Mouse (Mus musculus): ENCODE results near the gene Zglp1. TPM values are rescaled to one million over a fixed set of nuclear protein-coding genes. Genes with fewer than 3 reads are reported as not detected.
A peak's percentile ranks its signal among the peaks of the same experiment; 100 is the strongest.

The Zglp1 gene
- polyA plus RNA-seq, 1 experiment from 2014 or later: not detected

- no peak for ATAC-seq (ENCODE audit: insufficient number of reproducible peaks, low FRiP score, low TSS enrichment, low read depth)
- Histone ChIP-seq H3K27ac (no peak overlapping the region), H3K4me1 (no peaks in the 10 kb centered on the region), H3K9ac (no peak overlapping the region), H3K4me2 (no peak overlapping the region), H3K27me3 (peaks cover 14% of the 10 kb centered on the region; the same call in 1 of the 2 replicates), H3K9me3 (no peaks in the 10 kb centered on the region), H3K4me3 (no peak overlapping the region), H3K36me3 (peaks cover 13% of the 10 kb centered on the region; the same call in 1 of the 2 replicates)
- WGBS: 75% methylated on average over 1 of the region's 1 CpGs
These were observed 44.2 kb downstream of the Zglp1 start for GRCm38 (mm10) chr9:21022726-21023125.

GRCm38 (mm10) chr9:21022288-21022687 is 44.6 kb downstream of the Zglp1 start:
- H3K9me3 ChIP-seq: no peaks in the 10 kb centered on the region
- 48% methylated on average over 6 of the region's 6 CpGs for WGBS
- no peak overlapping the region for H3K27ac ChIP-seq
- no peak overlapping the region for H3K4me3 ChIP-seq
- no peak overlapping the region for H3K4me2 ChIP-seq
- no peak overlapping the region for H3K9ac ChIP-seq
- H3K4me1 ChIP-seq: peaks cover 3% of the 10 kb centered on the region; the same call in 1 of the 2 replicates
- no peak for ATAC-seq (ENCODE audit: insufficient number of reproducible peaks, low FRiP score, low TSS enrichment, low read depth)
- peaks cover 16% of the 10 kb centered on the region for H3K27me3 ChIP-seq
- peaks cover 10% of the 10 kb centered on the region; the same call in 1 of the 2 replicates for H3K36me3 ChIP-seq

DNA sequence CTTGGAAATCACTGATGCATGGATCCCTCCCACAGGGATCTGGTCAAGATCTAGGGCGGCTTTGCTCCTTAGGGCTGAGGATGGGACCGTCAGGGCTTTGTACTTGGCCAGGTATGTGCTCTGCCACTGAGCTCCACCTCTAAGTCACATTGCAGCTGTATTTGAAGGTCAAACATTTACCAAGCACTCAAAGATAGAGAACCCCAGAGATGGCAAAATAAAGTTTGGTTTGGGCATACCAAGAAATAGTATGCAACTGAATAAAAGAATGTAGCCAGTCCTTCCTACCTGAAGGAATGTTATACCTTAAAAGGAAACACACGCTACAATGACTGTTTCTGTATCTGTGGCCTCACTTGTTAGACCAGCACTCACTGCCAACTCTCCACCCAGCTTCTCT is 45.5 kb downstream of the Zglp1 start:
- 86% methylated on average over 3 of the region's 3 CpGs for WGBS
- Histone ChIP-seq H3K4me3 (no peak overlapping the region), H3K9me3 (no peaks in the 10 kb centered on the region), H3K9ac (no peak overlapping the region), H3K36me3 (0 out of 2 replicates have a peak, but pooled peaks cover 3% of the 10 kb centered on the region), H3K27me3 (peaks cover 24% of the 10 kb centered on the region), H3K4me1 (peaks cover 6% of the 10 kb centered on the region; the same call in 1 of the 2 replicates), H3K27ac (no peak overlapping the region), H3K4me2 (no peak overlapping the region)
- ATAC-seq (ENCODE audit: insufficient number of reproducible peaks, low FRiP score, low TSS enrichment, low read depth): no peak

DNA sequence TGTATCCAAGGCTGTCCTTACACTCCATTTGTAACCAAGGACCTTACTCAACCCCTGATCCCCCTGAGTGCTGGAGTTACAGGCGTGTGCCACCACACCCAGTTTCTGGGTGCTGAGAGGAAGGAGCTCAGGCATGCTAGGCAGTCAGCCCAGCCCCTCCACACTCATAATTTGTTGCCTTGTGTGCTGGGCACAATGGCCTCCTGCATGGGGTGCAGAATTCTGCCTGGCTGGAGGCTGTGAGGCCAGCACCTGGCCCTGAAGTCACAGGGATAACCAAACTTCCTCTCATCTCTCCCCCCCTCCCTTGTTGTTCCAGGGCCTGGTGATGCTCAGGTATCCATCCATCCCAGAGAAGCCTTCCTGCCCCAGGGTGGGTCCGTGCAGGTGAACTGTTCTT is 48.3 kb downstream of the Zglp1 start:
- Histone ChIP-seq H3K27ac (no peak overlapping the region), H3K9ac (no peak overlapping the region), H3K36me3 (0 out of 2 replicates have a peak, but pooled peaks cover 3% of the 10 kb centered on the region), H3K4me2 (no peak overlapping the region), H3K4me1 (peaks cover 21% of the 10 kb centered on the region), H3K9me3 (no peaks in the 10 kb centered on the region), H3K4me3 (no peak overlapping the region), H3K27me3 (peaks cover 42% of the 10 kb centered on the region)
- no peak; the same call in 1 of the 2 replicates for ATAC-seq (ENCODE audit: insufficient number of reproducible peaks, low FRiP score, low TSS enrichment, low read depth)
- 69% methylated on average over 2 of the region's 2 CpGs for WGBS

GRCm38 (mm10) chr9:21017177-21017575 is 49.7 kb downstream of the Zglp1 start:
- no peak overlapping the region for H3K9ac ChIP-seq
- no peaks in the 10 kb centered on the region for H3K9me3 ChIP-seq
- H3K4me3 ChIP-seq: peak overlapping the region; percentile 49
- peak overlapping the region; percentile 73 for H3K4me2 ChIP-seq
- 26% methylated on average over 4 of the region's 4 CpGs for WGBS
- no peak for ATAC-seq (ENCODE audit: insufficient number of reproducible peaks, low FRiP score, low TSS enrichment, low read depth)
- peaks cover 42% of the 10 kb centered on the region for H3K27me3 ChIP-seq
- peaks cover 22% of the 10 kb centered on the region for H3K4me1 ChIP-seq
- H3K36me3 ChIP-seq: 0 out of 2 replicates have a peak, but pooled peaks cover 3% of the 10 kb centered on the region
- no peak overlapping the region for H3K27ac ChIP-seq

GRCm38 (mm10) chr9:21016331-21017176 is 50.3 kb downstream of the Zglp1 start:
- H3K4me1 ChIP-seq: peaks cover 27% of the 10 kb centered on the region
- H3K4me3 ChIP-seq: peak overlapping the region; percentile 49
- no peak for ATAC-seq (ENCODE audit: insufficient number of reproducible peaks, low FRiP score, low TSS enrichment, low read depth)
- 4% methylated on average over 17 of the region's 17 CpGs for WGBS
- peak overlapping the region; percentile 73 for H3K4me2 ChIP-seq
- peaks cover 42% of the 10 kb centered on the region for H3K27me3 ChIP-seq
- no peak overlapping the region for H3K9ac ChIP-seq
- H3K27ac ChIP-seq: no peak overlapping the region
- H3K36me3 ChIP-seq: 0 out of 2 replicates have a peak, but pooled peaks cover 3% of the 10 kb centered on the region
- no peaks in the 10 kb centered on the region for H3K9me3 ChIP-seq

DNA sequence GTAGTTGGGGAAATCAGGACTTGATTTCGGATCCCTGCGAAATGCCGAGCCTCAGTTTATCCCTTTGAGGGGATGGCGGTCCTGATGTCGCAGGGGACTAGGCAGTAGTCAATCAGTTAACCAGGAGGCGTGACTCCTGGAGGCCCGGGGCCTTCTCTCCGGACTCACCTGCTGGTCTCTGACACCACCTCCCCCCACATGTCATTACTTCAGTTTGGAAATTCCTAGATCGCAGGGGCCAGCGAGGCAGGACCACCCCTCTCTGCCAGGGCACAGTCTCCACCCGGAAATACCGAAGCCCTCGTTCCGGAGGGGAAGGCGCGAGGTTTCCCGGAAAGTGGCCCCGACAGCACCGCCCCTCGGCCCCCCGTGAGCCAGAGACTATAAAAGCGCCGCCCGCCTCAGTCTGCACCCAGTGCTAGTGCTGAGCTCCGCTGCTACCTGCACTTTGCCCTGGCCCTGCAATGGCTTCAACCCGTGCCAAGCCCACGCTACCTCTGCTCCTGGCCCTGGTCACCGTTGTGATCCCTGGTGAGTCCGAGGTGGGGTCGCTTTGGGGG is 51.2 kb downstream of the Zglp1 start, which contains the start of gene Icam1:
Icam1 (plus strand) TSS at position 415 of the 560 bp plus-strand sequence.
- peak within 1 kb of the TSS; percentile 31 for H3K9ac ChIP-seq
- peak; percentile 33; the same call in 1 of the 2 replicates for ATAC-seq (ENCODE audit: insufficient number of reproducible peaks, low FRiP score, low TSS enrichment, low read depth)
- 0 out of 2 replicates have a peak, but pooled peaks cover 3% of the 10 kb centered on the region for H3K36me3 ChIP-seq
- H3K4me2 ChIP-seq: peak within 1 kb of the TSS; percentile 73
- H3K27ac ChIP-seq: peak within 1 kb of the TSS; percentile 47; the same call in 1 of the 2 replicates
- 2% methylated on average over 30 of the region's 30 CpGs for WGBS
- peaks cover 42% of the 10 kb centered on the region for H3K27me3 ChIP-seq
- H3K4me1 ChIP-seq: peaks cover 27% of the 10 kb centered on the region
- peak within 1 kb of the TSS; percentile 49 for H3K4me3 ChIP-seq
- H3K9me3 ChIP-seq: no peaks in the 10 kb centered on the region

- Histone ChIP-seq H3K27me3 (peaks cover 42% of the 10 kb centered on the region), H3K4me3 (peak overlapping the region; percentile 49)
- 0 out of 2 replicates have a peak, but pooled peaks have one; percentile 42 for ATAC-seq (ENCODE audit: insufficient number of reproducible peaks, low FRiP score, low TSS enrichment, low read depth)
These were observed 52.0 kb downstream of the Zglp1 start for GRCm38 (mm10) chr9:21014691-21015570.

More at GRCm38 (mm10) chr9:21014691-21015570, 52.0 kb downstream of the Zglp1 start:
- H3K4me1 ChIP-seq: peaks cover 27% of the 10 kb centered on the region
- H3K36me3 ChIP-seq: no peaks in the 10 kb centered on the region
- H3K27ac ChIP-seq: peak overlapping the region; percentile 47; the same call in 1 of the 2 replicates
- peak overlapping the region; percentile 73 for H3K4me2 ChIP-seq
- WGBS: 3% methylated on average over 28 of the region's 29 CpGs
- H3K9me3 ChIP-seq: no peaks in the 10 kb centered on the region
- peak overlapping the region; percentile 31 for H3K9ac ChIP-seq

MicroRNA genes within 50 kb of the gene (microRNA counts, 519-probe panel; counts per million panel counts)
- 2,767 counts per million, percentile 61 among the panel's probes with 10 or more counts for microRNA mmu-miR-1900

Small RNA genes within 50 kb of the gene (microRNA-seq; reads per million reads assigned to microRNA genes)
- gene Mir1900: not detected
- gene Mir7082: not detected

Other genes starting within 250 kb of the Zglp1 start
- gene Rdh8, start 248.6 kb downstream of the Zglp1 start, polyA plus RNA-seq (2015; fragmentation: Nextera tagmentation; extraction: Ambion mirVana): not detected in 2 replicates
- gene A230050P20Rik, start 198.5 kb downstream of the Zglp1 start, polyA plus RNA-seq (2015; fragmentation: Nextera tagmentation; extraction: Ambion mirVana): 9.5 and 11.8 TPM in 2 replicates
- 4.6 and 5.0 TPM in 2 replicates for gene Angptl6, start 187.4 kb downstream of the Zglp1 start, polyA plus RNA-seq (2015; fragmentation: Nextera tagmentation; extraction: Ambion mirVana)
- gene Ppan, start 178.9 kb downstream of the Zglp1 start, polyA plus RNA-seq (2015; fragmentation: Nextera tagmentation; extraction: Ambion mirVana): 86.9 and 88.6 TPM in 2 replicates
- gene Eif3g, start 168.5 kb downstream of the Zglp1 start, polyA plus RNA-seq (2015; fragmentation: Nextera tagmentation; extraction: Ambion mirVana): 303 and 319 TPM in 2 replicates
- 79.7 and 82.3 TPM in 2 replicates for gene Dnmt1, start 107.2 kb downstream of the Zglp1 start, polyA plus RNA-seq (2015; fragmentation: Nextera tagmentation; extraction: Ambion mirVana)
- gene S1pr2, start 90.3 kb downstream of the Zglp1 start, polyA plus RNA-seq (2015; fragmentation: Nextera tagmentation; extraction: Ambion mirVana): 62.0 and 65.1 TPM in 2 replicates
- 112 and 116 TPM in 2 replicates for gene Mrpl4, start 64.4 kb downstream of the Zglp1 start, polyA plus RNA-seq (2015; fragmentation: Nextera tagmentation; extraction: Ambion mirVana)
- gene Icam1, start 51.1 kb downstream of the Zglp1 start, polyA plus RNA-seq (2015; fragmentation: Nextera tagmentation; extraction: Ambion mirVana): 23.4 and 24.4 TPM in 2 replicates
- gene Icam4, start 37.7 kb downstream of the Zglp1 start, polyA plus RNA-seq (2015; fragmentation: Nextera tagmentation; extraction: Ambion mirVana): 0.96 and 3.0 TPM in 2 replicates
- gene Icam5, start 35.0 kb downstream of the Zglp1 start, polyA plus RNA-seq (2015; fragmentation: Nextera tagmentation; extraction: Ambion mirVana): 0.05 and 0.21 TPM in 2 replicates
- 0.60 and 0.93 TPM in 2 replicates for gene Gm49373, start 6.0 kb upstream of the Zglp1 start, polyA plus RNA-seq (2015; fragmentation: Nextera tagmentation; extraction: Ambion mirVana)
- 53.3 and 57.9 TPM in 2 replicates for gene Fdx1l, start 6.5 kb upstream of the Zglp1 start, polyA plus RNA-seq (2015; fragmentation: Nextera tagmentation; extraction: Ambion mirVana)
- 1.2 and 1.6 TPM in 2 replicates for gene Gm38431, start 24.9 kb upstream of the Zglp1 start, polyA plus RNA-seq (2015; fragmentation: Nextera tagmentation; extraction: Ambion mirVana)
- 49.6 and 55.0 TPM in 2 replicates for gene Raver1, start 24.9 kb upstream of the Zglp1 start, polyA plus RNA-seq (2015; fragmentation: Nextera tagmentation; extraction: Ambion mirVana)
- gene Tyk2, start 64.2 kb upstream of the Zglp1 start, polyA plus RNA-seq (2015; fragmentation: Nextera tagmentation; extraction: Ambion mirVana): 13.1 and 13.2 TPM in 2 replicates
- 298 and 326 TPM in 2 replicates for gene Cdc37, start 82.9 kb upstream of the Zglp1 start, polyA plus RNA-seq (2015; fragmentation: Nextera tagmentation; extraction: Ambion mirVana)
- gene Pde4a, start 98.6 kb upstream of the Zglp1 start, polyA plus RNA-seq (2015; fragmentation: Nextera tagmentation; extraction: Ambion mirVana): 6.1 and 6.4 TPM in 2 replicates
- gene Keap1, start 172.3 kb upstream of the Zglp1 start, polyA plus RNA-seq (2015; fragmentation: Nextera tagmentation; extraction: Ambion mirVana): 77.7 and 78.6 TPM in 2 replicates
- gene S1pr5, start 181.3 kb upstream of the Zglp1 start, polyA plus RNA-seq (2015; fragmentation: Nextera tagmentation; extraction: Ambion mirVana): 6.2 and 6.3 TPM in 2 replicates
- 40.8 and 44.2 TPM in 2 replicates for gene Atg4d, start 198.2 kb upstream of the Zglp1 start, polyA plus RNA-seq (2015; fragmentation: Nextera tagmentation; extraction: Ambion mirVana)
- gene Kri1, start 220.9 kb upstream of the Zglp1 start, polyA plus RNA-seq (2015; fragmentation: Nextera tagmentation; extraction: Ambion mirVana): 13.1 and 18.4 TPM in 2 replicates
- 55.3 and 60.1 TPM in 2 replicates for gene Cdkn2d, start 224.3 kb upstream of the Zglp1 start, polyA plus RNA-seq (2015; fragmentation: Nextera tagmentation; extraction: Ambion mirVana)
- 42.3 and 43.2 TPM in 2 replicates for gene Ap1m2, start 245.2 kb upstream of the Zglp1 start, polyA plus RNA-seq (2015; fragmentation: Nextera tagmentation; extraction: Ambion mirVana)

Data from limb, embryonic 15.5 days (tissue).